Mouse (Mus musculus) hindbrain, embryonic 14.5 days (tissue): Measurements from ENCODE around the gene Gpr89. TPM values are rescaled to one million over a fixed set of nuclear protein-coding genes. Genes with fewer than 3 reads are reported as not detected.

Experiments
- ATAC-seq: fragments of 200-750 bp; cut with Nextera tagmentation; 2 replicates; pipeline ENCODE4 v1.8.0; 2017; ENCODE audit warnings: moderate number of reproducible peaks, mild to moderate bottlenecking, moderate TSS enrichment, moderate library complexity; ENCODE audit not compliant: low FRiP score
- DNase-seq: peaks from one replicate; pipeline ENCODE4 v3.0.0-alpha.2; 2015; ENCODE audit warnings: low spot score
- H3K27ac ChIP-seq: fragments of 300-500 bp; sonication (generic); 2 replicates; pipeline ENCODE4 v1.5.1; 2014; ENCODE audit warnings: mild to moderate bottlenecking, moderate library complexity
- H3K27me3 ChIP-seq: fragments of 300-500 bp; sonication (generic); 2 replicates; pipeline ENCODE4 v1.6.1; 2014; ENCODE audit warnings: mild to moderate bottlenecking, low read length, mixed read lengths; ENCODE audit not compliant: control insufficient read depth, insufficient read depth
- H3K36me3 ChIP-seq: fragments of 300-500 bp; sonication (generic); replicated peaks from 2 replicates; pipeline ENCODE4 v1.6.1; 2014; ENCODE audit not compliant: control insufficient read depth, insufficient read depth
- H3K4me1 ChIP-seq: fragments of 300-500 bp; sonication (generic); replicated peaks from 2 replicates; pipeline ENCODE4 v1.6.1; 2014; ENCODE audit warnings: antibody characterized with exemption, low read length, mixed read lengths; ENCODE audit not compliant: control insufficient read depth, insufficient read depth
- H3K4me2 ChIP-seq: fragments of 300-500 bp; sonication (generic); replicated peaks from 2 replicates; pipeline ENCODE4 v1.6.1; 2014; ENCODE audit warnings: mild to moderate bottlenecking, moderate library complexity
- H3K4me3 ChIP-seq: fragments of 300-500 bp; sonication (generic); replicated peaks from 2 replicates; pipeline ENCODE4 v1.5.1; 2014; ENCODE audit warnings: mild to moderate bottlenecking, low read length
- H3K9ac ChIP-seq: fragments of 300-500 bp; sonication (generic); 2 replicates; pipeline ENCODE4 v1.6.1; 2014
- H3K9me3 ChIP-seq: fragments of 300-500 bp; sonication (generic); 2 replicates; pipeline ENCODE4 v1.6.1; 2016; ENCODE audit warnings: low read length; ENCODE audit not compliant: control insufficient read depth
- WGBS: fragments of 180-500 bp; shearing (Covaris S2); extraction: QIAGEN DNeasy Blood & Tissue Kit; methylation state at CpG from one replicate; pipeline ENCODE4 v1.1.7; 2014; 5-methylcytosine and 5-hydroxymethylcytosine counted together
- polyA plus RNA-seq: library from polyadenylated mRNA; unstranded; fragments of >200 nt; fragmentation: Nextera tagmentation; extraction: Ambion mirVana; gene quantifications from 2 replicates; pipeline ENCODE4 v1.2.1, GENCODE M21; 2014

Gpr89 gene
- polyA plus RNA-seq, 1 experiment from 2014 or later, result 42.1 TPM

- no peaks in the 10 kb centered on the region for H3K27me3 ChIP-seq
- no peaks in the 10 kb centered on the region for H3K9me3 ChIP-seq
- no peak overlapping the region for H3K9ac ChIP-seq
- no peaks in the 10 kb centered on the region for H3K36me3 ChIP-seq
- no peak overlapping the region for H3K4me3 ChIP-seq
- ATAC-seq (no peak), DNase-seq (no peak)
- no peak overlapping the region for H3K4me2 ChIP-seq
- H3K4me1 ChIP-seq, result no peaks in the 10 kb centered on the region
- no peak overlapping the region for H3K27ac ChIP-seq
- WGBS, result 74% methylated on average over 7 of the region's 7 CpGs
These were observed 70.4 kb downstream of the Gpr89 start for GRCm38 (mm10) chr3:96834587-96835348.

GRCm38 (mm10) chr3:96832930-96833329 lies 72.2 kb downstream of the Gpr89 start:
- no peak overlapping the region for H3K27ac ChIP-seq
- DNase-seq, result no peak
- H3K9me3 ChIP-seq, result no peaks in the 10 kb centered on the region
- no peak for ATAC-seq
- H3K4me1 ChIP-seq, result no peaks in the 10 kb centered on the region
- no peaks in the 10 kb centered on the region for H3K27me3 ChIP-seq
- no peak overlapping the region for H3K9ac ChIP-seq
- WGBS, result 15% methylated on average over 5 of the region's 5 CpGs
- no peak overlapping the region for H3K4me2 ChIP-seq
- H3K36me3 ChIP-seq, result no peaks in the 10 kb centered on the region
- no peak overlapping the region for H3K4me3 ChIP-seq

- Histone ChIP-seq H3K27me3 (no peaks in the 10 kb centered on the region), H3K36me3 (no peaks in the 10 kb centered on the region), H3K4me3 (no peak overlapping the region), H3K9me3 (no peaks in the 10 kb centered on the region), H3K27ac (no peak overlapping the region), H3K4me2 (no peak overlapping the region), H3K9ac (no peak overlapping the region), H3K4me1 (no peaks in the 10 kb centered on the region)
- DNase-seq, result no peak
- WGBS, result 79% methylated on average over 10 of the region's 10 CpGs
- no peak for ATAC-seq
These were observed 75.3 kb downstream of the Gpr89 start for GRCm38 (mm10) chr3:96829856-96830255.

GRCm38 (mm10) chr3:96828984-96829383 lies 76.2 kb downstream of the Gpr89 start, which contains the start of the genes Pdzk1 and Cd160:
Gene Pdzk1, plus strand, starts transcription at chr3:96829284.
Gene Cd160, minus strand, starts transcription at chr3:96829351.
- no peak within 1 kb of the TSS for H3K27ac ChIP-seq
- no peak for ATAC-seq
- H3K9ac ChIP-seq, result no peak within 1 kb of the TSS

GRCm38 (mm10) chr3:96828308-96828864 lies 76.8 kb downstream of the Gpr89 start:
- no peaks in the 10 kb centered on the region for H3K9me3 ChIP-seq
- no peaks in the 10 kb centered on the region for H3K36me3 ChIP-seq
- DNase-seq (no peak), ATAC-seq (no peak)
- H3K4me3 ChIP-seq, result no peak overlapping the region
- H3K4me2 ChIP-seq, result no peak overlapping the region
- no peak overlapping the region for H3K27ac ChIP-seq
- H3K4me1 ChIP-seq, result no peaks in the 10 kb centered on the region
- H3K9ac ChIP-seq, result no peak overlapping the region
- no peaks in the 10 kb centered on the region for H3K27me3 ChIP-seq
- WGBS, result 39% methylated on average over 15 of the region's 15 CpGs

More at GRCm38 (mm10) chr3:96828984-96829383, 76.2 kb downstream of the Gpr89 start, which contains the start of the genes Pdzk1 and Cd160:
- WGBS, result 86% methylated on average over 1 of the region's 1 CpGs
- Histone ChIP-seq H3K36me3 (no peaks in the 10 kb centered on the region), H3K9me3 (no peaks in the 10 kb centered on the region), H3K4me3 (no peak within 1 kb of the TSS), H3K4me2 (no peak within 1 kb of the TSS), H3K27me3 (no peaks in the 10 kb centered on the region), H3K4me1 (no peaks in the 10 kb centered on the region)
- no peak for DNase-seq

- H3K4me3 ChIP-seq, result no peak overlapping the region
- H3K4me2 ChIP-seq, result no peak overlapping the region
- ATAC-seq, result no peak
- DNase-seq, result no peak
- H3K9ac ChIP-seq, result no peak overlapping the region
- no peak overlapping the region for H3K27ac ChIP-seq
- WGBS, result 48% methylated on average over 11 of the region's 11 CpGs
- no peaks in the 10 kb centered on the region for H3K36me3 ChIP-seq
- H3K9me3 ChIP-seq, result no peaks in the 10 kb centered on the region
- H3K4me1 ChIP-seq, result no peaks in the 10 kb centered on the region
- H3K27me3 ChIP-seq, result no peaks in the 10 kb centered on the region
These were observed 79.9 kb downstream of the Gpr89 start for GRCm38 (mm10) chr3:96825261-96825660.

GRCm38 (mm10) chr3:96824614-96825013 lies 80.5 kb downstream of the Gpr89 start:
- no peaks in the 10 kb centered on the region for H3K27me3 ChIP-seq
- no peak for ATAC-seq
- WGBS, result 78% methylated on average over 12 of the region's 12 CpGs

GRCm38 (mm10) chr3:96823701-96824100 lies 81.4 kb downstream of the Gpr89 start:
- Histone ChIP-seq H3K4me2 (no peak overlapping the region), H3K27me3 (no peaks in the 10 kb centered on the region), H3K4me3 (no peak overlapping the region), H3K36me3 (no peaks in the 10 kb centered on the region), H3K27ac (no peak overlapping the region), H3K9ac (no peak overlapping the region), H3K4me1 (no peaks in the 10 kb centered on the region), H3K9me3 (no peaks in the 10 kb centered on the region)
- 62% methylated on average over 3 of the region's 3 CpGs for WGBS
- ATAC-seq, result no peak
- DNase-seq, result no peak

More at GRCm38 (mm10) chr3:96824614-96825013, 80.5 kb downstream of the Gpr89 start:
- Histone ChIP-seq H3K4me3 (no peak overlapping the region), H3K4me2 (no peak overlapping the region), H3K36me3 (no peaks in the 10 kb centered on the region), H3K9me3 (no peaks in the 10 kb centered on the region), H3K27ac (no peak overlapping the region), H3K4me1 (no peaks in the 10 kb centered on the region), H3K9ac (no peak overlapping the region)
- DNase-seq, result no peak

GRCm38 (mm10) chr3:96821581-96821980 lies 83.6 kb downstream of the Gpr89 start:
- Histone ChIP-seq H3K9me3 (no peaks in the 10 kb centered on the region), H3K27ac (no peak overlapping the region), H3K4me3 (no peak overlapping the region), H3K27me3 (no peaks in the 10 kb centered on the region), H3K4me1 (no peaks in the 10 kb centered on the region), H3K9ac (no peak overlapping the region), H3K4me2 (no peak overlapping the region), H3K36me3 (no peaks in the 10 kb centered on the region)
- 90% methylated on average over 4 of the region's 4 CpGs for WGBS
- ATAC-seq (no peak), DNase-seq (no peak)
